Mouse (Mus musculus) megakaryocyte, embryonic 14.5 days (primary cell): ENCODE results near the gene Itgae. TPM values are rescaled to one million over a fixed set of nuclear protein-coding genes. Genes with fewer than 3 reads are reported as not detected.

Source experiments
- H3K27me3 ChIP-seq: replicated peaks from 2 replicates; pipeline ENCODE3; 2012; ENCODE audit warnings: inconsistent platforms
- H3K36me3 ChIP-seq: replicated peaks from 2 replicates; pipeline ENCODE3; 2012; ENCODE audit warnings: low read length, inconsistent platforms, mixed read lengths
- H3K4me1 ChIP-seq: 2 replicates; pipeline ENCODE4 v1.6.1; 2012; ENCODE audit warnings: inconsistent platforms
- H3K4me3 ChIP-seq: replicated peaks from 2 replicates; pipeline ENCODE3; 2012; ENCODE audit warnings: moderate library complexity, mild to moderate bottlenecking, inconsistent platforms
- H3K9me3 ChIP-seq: 2 replicates; pipeline ENCODE4 v1.6.1; 2012; ENCODE audit warnings: inconsistent platforms
- FLI1 ChIP-seq: IDR thresholded peaks from 2 replicates; pipeline ENCODE4 v1.6.1; 2012; ENCODE audit warnings: low read length, inconsistent platforms, mixed read lengths
- GATA1 ChIP-seq: IDR thresholded peaks from 3 replicates; pipeline ENCODE4 v1.6.1; 2012; ENCODE audit warnings: mixed read lengths, low read length, inconsistent platforms, borderline replicate concordance
- polyA plus RNA-seq: library from polyadenylated mRNA; stranded (reverse); fragments of >175 nt; gene quantifications from 2 replicates; pipeline ENCODE4 v1.2.3, GENCODE M21; 2012; ENCODE audit warnings: low replicate concordance; ENCODE audit not compliant: insufficient read depth

The Itgae gene
- polyA plus RNA-seq, 1 experiment, result 0.31 TPM

- Histone ChIP-seq H3K4me1 (peaks cover 70% of the 10 kb centered on the region), H3K9me3 (no peaks in the 10 kb centered on the region), H3K27me3 (peaks cover 8% of the 10 kb centered on the region), H3K4me3 (peak overlapping the region; percentile 57), H3K36me3 (no peaks in the 10 kb centered on the region)
- no peak for TF ChIP-seq GATA1
- TF ChIP-seq FLI1, result no peak
Measured at GRCm38 (mm10) chr11:73109941-73110340, 19.6 kb downstream of the Itgae start.

- no peak for TF ChIP-seq FLI1
- TF ChIP-seq GATA1, result no peak
- H3K27me3 ChIP-seq, result peaks cover 12% of the 10 kb centered on the region
- no peaks in the 10 kb centered on the region for H3K9me3 ChIP-seq
- H3K4me1 ChIP-seq, result peaks cover 62% of the 10 kb centered on the region
- H3K4me3 ChIP-seq, result no peak overlapping the region
- H3K36me3 ChIP-seq, result no peaks in the 10 kb centered on the region
Measured at GRCm38 (mm10) chr11:73111414-73111813, 21.0 kb downstream of the Itgae start.

- Histone ChIP-seq H3K9me3 (no peaks in the 10 kb centered on the region), H3K4me3 (no peak overlapping the region), H3K4me1 (peaks cover 35% of the 10 kb centered on the region), H3K36me3 (peaks cover 62% of the 10 kb centered on the region), H3K27me3 (no peaks in the 10 kb centered on the region)
- TF ChIP-seq FLI1 (no peak), GATA1 (no peak)
Measured at GRCm38 (mm10) chr11:73126495-73126894, 36.1 kb downstream of the Itgae start.

GRCm38 (mm10) chr11:73131020-73131419 lies 40.6 kb downstream of the Itgae start:
- Histone ChIP-seq H3K27me3 (no peaks in the 10 kb centered on the region), H3K4me3 (peak overlapping the region; percentile 72), H3K9me3 (no peaks in the 10 kb centered on the region), H3K36me3 (peaks cover 57% of the 10 kb centered on the region), H3K4me1 (peaks cover 70% of the 10 kb centered on the region)
- no peak for TF ChIP-seq FLI1
- TF ChIP-seq GATA1, result no peak

GRCm38 (mm10) chr11:73132999-73133398 lies 42.6 kb downstream of the Itgae start:
- no peaks in the 10 kb centered on the region for H3K9me3 ChIP-seq
- H3K4me3 ChIP-seq, result peak overlapping the region; percentile 31
- no peak for TF ChIP-seq GATA1
- TF ChIP-seq FLI1, result no peak
- H3K36me3 ChIP-seq, result peaks cover 39% of the 10 kb centered on the region
- peaks cover 86% of the 10 kb centered on the region for H3K4me1 ChIP-seq
- no peaks in the 10 kb centered on the region for H3K27me3 ChIP-seq

- H3K4me1 ChIP-seq, result peaks cover 85% of the 10 kb centered on the region
- no peaks in the 10 kb centered on the region for H3K9me3 ChIP-seq
- H3K36me3 ChIP-seq, result peaks cover 31% of the 10 kb centered on the region
- peak overlapping the region; percentile 53 for H3K4me3 ChIP-seq
- H3K27me3 ChIP-seq, result no peaks in the 10 kb centered on the region
- TF ChIP-seq GATA1 (no peak), FLI1 (no peak)
Measured at GRCm38 (mm10) chr11:73134222-73134621, 43.8 kb downstream of the Itgae start.

GRCm38 (mm10) chr11:73136587-73136986 lies 46.2 kb downstream of the Itgae start:
- Histone ChIP-seq H3K4me1 (peaks cover 63% of the 10 kb centered on the region), H3K9me3 (no peaks in the 10 kb centered on the region), H3K4me3 (peak overlapping the region; percentile 97), H3K36me3 (peaks cover 25% of the 10 kb centered on the region), H3K27me3 (no peaks in the 10 kb centered on the region)
- TF ChIP-seq FLI1, result no peak
- TF ChIP-seq GATA1, result no peak

- peak overlapping the region; percentile 97 for H3K4me3 ChIP-seq
- no peak for TF ChIP-seq GATA1
- no peak for TF ChIP-seq FLI1
- peaks cover 25% of the 10 kb centered on the region for H3K36me3 ChIP-seq
- H3K4me1 ChIP-seq, result peaks cover 60% of the 10 kb centered on the region
- no peaks in the 10 kb centered on the region for H3K27me3 ChIP-seq
- H3K9me3 ChIP-seq, result no peaks in the 10 kb centered on the region
Measured at GRCm38 (mm10) chr11:73137116-73137515, 46.7 kb downstream of the Itgae start.

- TF ChIP-seq FLI1 (peak; percentile 39; the same call in 1 of the 2 replicates), GATA1 (no peak)
- no peaks in the 10 kb centered on the region for H3K9me3 ChIP-seq
Measured at GRCm38 (mm10) chr11:73137591-73138501, 47.5 kb downstream of the Itgae start, which contains the start of gene Haspin. TSS of gene Haspin (minus strand) at chr11:73138294.

GRCm38 (mm10) chr11:73144261-73144681 lies 53.9 kb downstream of the Itgae start:
- H3K4me3 ChIP-seq, result no peak overlapping the region
- peaks cover 12% of the 10 kb centered on the region for H3K27me3 ChIP-seq
- no peak for TF ChIP-seq FLI1
- TF ChIP-seq GATA1, result no peak
- H3K9me3 ChIP-seq, result no peaks in the 10 kb centered on the region
- H3K36me3 ChIP-seq, result no peaks in the 10 kb centered on the region
- peaks cover 15% of the 10 kb centered on the region for H3K4me1 ChIP-seq

More at GRCm38 (mm10) chr11:73137591-73138501, 47.5 kb downstream of the Itgae start, which contains the start of gene Haspin:
- Histone ChIP-seq H3K27me3 (no peaks in the 10 kb centered on the region), H3K4me1 (peaks cover 55% of the 10 kb centered on the region), H3K36me3 (peaks cover 18% of the 10 kb centered on the region), H3K4me3 (peak within 1 kb of the TSS; percentile 97)
